Mouse (Mus musculus) embryonic facial prominence, embryonic 15.5 days (tissue): ENCODE results near the gene S100a8. TPM values are rescaled to one million over a fixed set of nuclear protein-coding genes. Genes with fewer than 3 reads are reported as not detected.

Experiments used
- ATAC-seq: fragments of 200-750 bp; cut with Nextera tagmentation; 2 replicates; pipeline ENCODE4 v1.8.0; 2017; ENCODE audit warnings: low read depth, moderate TSS enrichment; ENCODE audit not compliant: insufficient number of reproducible peaks, low FRiP score, low TSS enrichment
- H3K27ac ChIP-seq: fragments of 300-500 bp; sonication (generic); replicated peaks from 2 replicates; pipeline ENCODE4 v1.5.1; 2015; ENCODE audit warnings: mild to moderate bottlenecking, inconsistent platforms
- H3K27me3 ChIP-seq: fragments of 300-500 bp; sonication (generic); 2 replicates; pipeline ENCODE4 v1.6.1; 2015; ENCODE audit warnings: inconsistent platforms
- H3K36me3 ChIP-seq: fragments of 300-500 bp; sonication (generic); 2 replicates; pipeline ENCODE4 v1.6.1; 2015; ENCODE audit warnings: mild to moderate bottlenecking, inconsistent platforms
- H3K4me1 ChIP-seq: fragments of 300-500 bp; sonication (generic); 2 replicates; pipeline ENCODE4 v1.6.1; 2015; ENCODE audit warnings: inconsistent platforms
- H3K4me2 ChIP-seq: fragments of 300-500 bp; sonication (generic); replicated peaks from 2 replicates; pipeline ENCODE4 v1.6.1; 2015; ENCODE audit warnings: mild to moderate bottlenecking, inconsistent platforms
- H3K4me3 ChIP-seq: fragments of 300-500 bp; sonication (generic); replicated peaks from 2 replicates; pipeline ENCODE4 v1.5.1; 2015; ENCODE audit warnings: mild to moderate bottlenecking, inconsistent platforms
- H3K9ac ChIP-seq: fragments of 300-500 bp; sonication (generic); 2 replicates; pipeline ENCODE4 v1.6.1; 2015; ENCODE audit warnings: inconsistent platforms
- H3K9me3 ChIP-seq: fragments of 300-500 bp; sonication (generic); replicated peaks from 2 replicates; pipeline ENCODE4 v1.6.1; 2016; ENCODE audit warnings: inconsistent platforms
- WGBS: fragments of 180-500 bp; shearing (Covaris S2); methylation state at CpG from one replicate; pipeline ENCODE4 v1.1.7; 2015; 5-methylcytosine and 5-hydroxymethylcytosine counted together
- polyA plus RNA-seq: library from polyadenylated mRNA; unstranded; fragments of >200 nt; fragmentation: Nextera tagmentation; extraction: Ambion mirVana; gene quantifications from 2 replicates; pipeline ENCODE4 v1.2.1, GENCODE M21; 2015

The S100a8 gene
- polyA plus RNA-seq, 1 experiment from 2014 or later, result 35.3 TPM

GRCm38 (mm10) chr3:90640981-90641380 lies 27.8 kb upstream of the S100a8 start:
- no peaks in the 10 kb centered on the region for H3K9me3 ChIP-seq
- ATAC-seq, result no peak
- H3K27me3 ChIP-seq, result no peaks in the 10 kb centered on the region
- no peak overlapping the region for H3K9ac ChIP-seq
- no peaks in the 10 kb centered on the region for H3K4me1 ChIP-seq
- H3K27ac ChIP-seq, result no peak overlapping the region
- 75% methylated on average over 7 of the region's 7 CpGs for WGBS
- no peak overlapping the region for H3K4me3 ChIP-seq
- H3K36me3 ChIP-seq, result no peaks in the 10 kb centered on the region
- no peak overlapping the region for H3K4me2 ChIP-seq

GRCm38 (mm10) chr3:90644220-90644619 lies 24.6 kb upstream of the S100a8 start:
- 45% methylated on average over 3 of the region's 3 CpGs for WGBS
- ATAC-seq, result no peak

GRCm38 (mm10) chr3:90647291-90647690 lies 21.5 kb upstream of the S100a8 start:
- no peaks in the 10 kb centered on the region for H3K4me1 ChIP-seq
- H3K27ac ChIP-seq, result no peak overlapping the region
- 77% methylated on average over 1 of the region's 1 CpGs for WGBS
- no peak overlapping the region for H3K4me2 ChIP-seq
- ATAC-seq, result no peak
- no peak overlapping the region for H3K4me3 ChIP-seq
- H3K9ac ChIP-seq, result no peak overlapping the region
- H3K9me3 ChIP-seq, result no peaks in the 10 kb centered on the region
- H3K36me3 ChIP-seq, result no peaks in the 10 kb centered on the region
- no peaks in the 10 kb centered on the region for H3K27me3 ChIP-seq

More at GRCm38 (mm10) chr3:90644220-90644619, 24.6 kb upstream of the S100a8 start:
- Histone ChIP-seq H3K4me2 (no peak overlapping the region), H3K4me1 (no peaks in the 10 kb centered on the region), H3K4me3 (no peak overlapping the region), H3K27ac (no peak overlapping the region), H3K36me3 (no peaks in the 10 kb centered on the region), H3K9me3 (no peaks in the 10 kb centered on the region), H3K27me3 (no peaks in the 10 kb centered on the region), H3K9ac (no peak overlapping the region)

- no peak overlapping the region for H3K27ac ChIP-seq
- H3K4me1 ChIP-seq, result no peaks in the 10 kb centered on the region
- H3K4me2 ChIP-seq, result no peak overlapping the region
- H3K36me3 ChIP-seq, result no peaks in the 10 kb centered on the region
- H3K9me3 ChIP-seq, result no peaks in the 10 kb centered on the region
- ATAC-seq, result no peak
- H3K27me3 ChIP-seq, result no peaks in the 10 kb centered on the region
- no peak overlapping the region for H3K9ac ChIP-seq
- no peak overlapping the region for H3K4me3 ChIP-seq
These were observed 19.8 kb upstream of the S100a8 start for GRCm38 (mm10) chr3:90648981-90649380.

GRCm38 (mm10) chr3:90649832-90650231 lies 18.9 kb upstream of the S100a8 start:
- Histone ChIP-seq H3K4me3 (no peak overlapping the region), H3K36me3 (no peaks in the 10 kb centered on the region), H3K4me1 (no peaks in the 10 kb centered on the region), H3K9me3 (no peaks in the 10 kb centered on the region), H3K4me2 (no peak overlapping the region), H3K27me3 (peaks cover 5% of the 10 kb centered on the region; the same call in 1 of the 2 replicates), H3K27ac (no peak overlapping the region), H3K9ac (no peak overlapping the region)
- ATAC-seq, result no peak
- WGBS, result 88% methylated on average over 2 of the region's 2 CpGs

- H3K4me1 ChIP-seq, result no peaks in the 10 kb centered on the region
- WGBS, result 34% methylated on average over 5 of the region's 5 CpGs
- H3K9me3 ChIP-seq, result no peaks in the 10 kb centered on the region
- H3K9ac ChIP-seq, result no peak overlapping the region
- H3K27ac ChIP-seq, result no peak overlapping the region
- peaks cover 9% of the 10 kb centered on the region; the same call in 1 of the 2 replicates for H3K27me3 ChIP-seq
- no peak overlapping the region for H3K4me3 ChIP-seq
- H3K36me3 ChIP-seq, result no peaks in the 10 kb centered on the region
- no peak overlapping the region for H3K4me2 ChIP-seq
- ATAC-seq, result no peak; the same call in 1 of the 2 replicates
These were observed 15.8 kb upstream of the S100a8 start for GRCm38 (mm10) chr3:90652878-90653508.

- H3K4me3 ChIP-seq, result no peak within 1 kb of the TSS
- no peaks in the 10 kb centered on the region for H3K9me3 ChIP-seq
- H3K9ac ChIP-seq, result no peak within 1 kb of the TSS
- no peaks in the 10 kb centered on the region for H3K36me3 ChIP-seq
- no peak within 1 kb of the TSS for H3K4me2 ChIP-seq
- no peak for ATAC-seq
- H3K27me3 ChIP-seq, result peaks cover 9% of the 10 kb centered on the region; the same call in 1 of the 2 replicates
- H3K27ac ChIP-seq, result no peak within 1 kb of the TSS
- no peaks in the 10 kb centered on the region for H3K4me1 ChIP-seq
These were observed 15.1 kb upstream of the S100a8 start, which contains the start of gene S100a7a for GRCm38 (mm10) chr3:90653717-90654116. Gene S100a7a (plus strand): TSS chr3:90654017.

- H3K4me3 ChIP-seq, result no peak overlapping the region
- no peak overlapping the region for H3K9ac ChIP-seq
- no peak overlapping the region for H3K27ac ChIP-seq
- no peak overlapping the region for H3K4me2 ChIP-seq
- no peaks in the 10 kb centered on the region for H3K9me3 ChIP-seq
- H3K27me3 ChIP-seq, result peaks cover 9% of the 10 kb centered on the region; the same call in 1 of the 2 replicates
- WGBS, result 74% methylated on average over 4 of the region's 4 CpGs
- no peaks in the 10 kb centered on the region for H3K36me3 ChIP-seq
- no peaks in the 10 kb centered on the region for H3K4me1 ChIP-seq
- no peak for ATAC-seq
These were observed 11.4 kb upstream of the S100a8 start for GRCm38 (mm10) chr3:90657405-90657804.

- no peaks in the 10 kb centered on the region for H3K9me3 ChIP-seq
- ATAC-seq, result no peak
These were observed 9.3 kb upstream of the S100a8 start for GRCm38 (mm10) chr3:90659364-90660044.

GRCm38 (mm10) chr3:90664219-90664618 lies 4.6 kb upstream of the S100a8 start:
- Histone ChIP-seq H3K4me3 (no peak overlapping the region), H3K4me2 (no peak overlapping the region), H3K36me3 (no peaks in the 10 kb centered on the region), H3K9me3 (no peaks in the 10 kb centered on the region), H3K4me1 (no peaks in the 10 kb centered on the region), H3K9ac (no peak overlapping the region), H3K27ac (no peak overlapping the region), H3K27me3 (0 out of 2 replicates have a peak, but pooled peaks cover 2% of the 10 kb centered on the region)
- 75% methylated on average over 2 of the region's 2 CpGs for WGBS
- no peak for ATAC-seq

More at GRCm38 (mm10) chr3:90659364-90660044, 9.3 kb upstream of the S100a8 start:
- no peaks in the 10 kb centered on the region for H3K36me3 ChIP-seq
- H3K27me3 ChIP-seq, result peaks cover 6% of the 10 kb centered on the region; the same call in 1 of the 2 replicates
- H3K9ac ChIP-seq, result no peak overlapping the region
- no peak overlapping the region for H3K4me2 ChIP-seq
- H3K4me1 ChIP-seq, result no peaks in the 10 kb centered on the region
- H3K27ac ChIP-seq, result no peak overlapping the region
- no peak overlapping the region for H3K4me3 ChIP-seq

- Histone ChIP-seq H3K4me1 (no peaks in the 10 kb centered on the region), H3K4me3 (no peak overlapping the region), H3K9ac (no peak overlapping the region), H3K4me2 (no peak overlapping the region), H3K36me3 (no peaks in the 10 kb centered on the region), H3K27ac (no peak overlapping the region), H3K27me3 (no peaks in the 10 kb centered on the region), H3K9me3 (no peaks in the 10 kb centered on the region)
- WGBS, result 61% methylated on average over 3 of the region's 3 CpGs
- ATAC-seq, result no peak
These were observed 9.9 kb downstream of the S100a8 start for GRCm38 (mm10) chr3:90678656-90679055.
